Mouse (Mus musculus) CD4-positive helper T cell, adult 2 months (primary cell): ENCODE data around the gene 4930404N11Rik.

Source experiments
- DNase-seq: peaks from one replicate; pipeline ENCODE4 v3.0.0-alpha.2; 2012; ENCODE audit warnings: low read depth, missing footprints, low spot score

The 4930404N11Rik gene

DNA sequence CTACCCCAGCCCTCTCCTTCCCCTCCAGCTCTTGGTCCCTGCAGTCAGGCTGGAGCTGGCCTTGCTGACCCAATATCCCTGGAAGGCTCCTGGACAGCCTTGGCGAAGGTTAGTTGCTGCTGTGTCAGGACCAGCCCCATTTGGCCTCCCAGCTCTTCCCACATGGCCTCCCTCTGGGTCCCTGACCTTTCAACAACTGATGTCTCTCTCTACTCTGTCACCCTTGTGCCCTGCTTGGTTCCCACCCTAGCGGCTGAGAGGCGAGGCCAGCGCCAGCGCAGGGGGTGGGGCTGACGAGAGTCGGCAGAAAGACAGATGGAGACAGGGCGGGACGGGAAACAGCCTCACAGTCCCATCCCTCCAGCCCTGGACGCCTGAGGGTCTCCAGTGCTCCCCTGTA, 37.2 kb downstream of the 4930404N11Rik start, which contains the start of gene Tbxa2r:
Gene Tbxa2r, plus strand, starts transcription at position 346 of the 400 bp plus-strand sequence.
- peak; percentile 57 for DNase-seq

DNA sequence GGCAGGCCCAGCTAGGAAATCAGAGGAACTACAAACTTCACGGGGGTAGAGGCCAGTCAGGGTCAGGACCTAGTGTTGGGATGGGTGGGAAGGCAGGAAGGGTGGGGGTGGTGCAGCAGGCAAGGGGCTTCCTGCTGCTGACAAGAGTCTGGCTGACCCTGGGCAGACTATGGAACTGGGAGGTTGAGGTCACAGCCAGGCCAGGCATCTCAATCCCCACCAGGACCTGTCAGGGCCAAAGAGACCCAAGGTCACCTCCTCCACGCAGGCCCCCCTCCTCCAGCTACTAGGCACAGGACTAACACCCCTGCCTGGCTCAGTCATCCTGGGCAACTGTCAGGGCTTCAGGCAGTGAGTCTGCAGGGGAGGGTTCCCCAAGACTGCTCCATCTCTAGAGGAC, 37.7 kb downstream of the 4930404N11Rik start:
- DNase-seq: no peak

DNA sequence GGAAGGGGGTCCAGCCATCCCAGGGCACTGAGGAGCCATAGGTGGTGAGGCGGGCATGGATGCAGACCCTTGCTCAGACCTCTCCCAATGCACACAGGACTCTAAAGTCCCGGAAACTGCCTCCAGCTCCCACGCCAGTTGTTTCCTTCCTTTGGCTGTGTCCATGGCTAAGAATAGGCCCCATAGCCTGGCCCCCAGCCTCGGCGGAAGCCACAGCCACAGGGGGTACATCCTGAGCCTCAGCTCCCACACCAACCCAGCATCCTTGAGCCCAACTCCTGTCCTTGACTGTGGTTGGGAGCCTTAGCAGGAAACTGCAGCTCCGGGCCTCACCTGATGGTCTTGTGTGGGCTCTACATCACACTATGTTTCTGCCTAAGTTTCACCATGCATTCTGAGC, 38.8 kb downstream of the 4930404N11Rik start:
- no peak for DNase-seq

DNA sequence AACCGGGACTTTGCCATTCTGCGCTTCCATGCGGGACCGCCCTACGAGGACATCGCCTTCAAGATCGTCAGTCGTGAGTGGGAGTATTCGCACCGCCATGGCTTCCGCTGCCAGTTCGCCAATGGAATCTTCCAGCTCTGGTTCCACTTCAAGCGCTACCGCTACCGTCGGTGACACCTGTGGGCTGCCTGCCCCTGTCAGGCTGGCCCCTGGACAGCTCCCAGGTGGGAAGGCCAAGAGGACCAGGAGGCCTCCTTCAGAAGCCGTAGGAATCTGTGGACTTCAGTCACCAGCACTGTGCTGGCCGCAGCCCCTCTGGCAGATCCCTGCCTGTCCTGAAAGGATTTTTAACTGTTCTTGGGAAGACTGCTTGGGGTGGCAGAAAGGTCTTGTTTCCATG, 39.8 kb downstream of the 4930404N11Rik start:
- DNase-seq: no peak

DNA sequence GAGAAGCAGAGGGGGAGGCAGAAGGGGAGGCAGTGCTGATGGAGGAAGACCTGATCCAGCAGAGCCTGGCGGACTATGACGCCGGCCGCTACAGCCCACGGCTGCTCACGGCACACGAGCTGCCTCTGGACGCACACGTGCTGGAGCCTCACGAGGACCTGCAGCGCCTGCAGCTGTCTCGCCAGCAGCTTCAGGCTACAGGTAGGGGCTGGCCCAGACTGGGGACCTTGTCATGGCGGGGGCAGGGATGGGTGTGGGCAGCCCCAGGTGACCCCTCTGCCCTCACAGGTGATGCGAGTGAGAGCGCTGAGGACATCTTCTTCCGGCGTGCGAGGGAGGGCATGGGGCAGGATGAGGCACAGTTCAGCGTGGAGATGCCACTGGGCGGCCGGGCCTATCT, 40.4 kb downstream of the 4930404N11Rik start:
- no peak for DNase-seq

DNA sequence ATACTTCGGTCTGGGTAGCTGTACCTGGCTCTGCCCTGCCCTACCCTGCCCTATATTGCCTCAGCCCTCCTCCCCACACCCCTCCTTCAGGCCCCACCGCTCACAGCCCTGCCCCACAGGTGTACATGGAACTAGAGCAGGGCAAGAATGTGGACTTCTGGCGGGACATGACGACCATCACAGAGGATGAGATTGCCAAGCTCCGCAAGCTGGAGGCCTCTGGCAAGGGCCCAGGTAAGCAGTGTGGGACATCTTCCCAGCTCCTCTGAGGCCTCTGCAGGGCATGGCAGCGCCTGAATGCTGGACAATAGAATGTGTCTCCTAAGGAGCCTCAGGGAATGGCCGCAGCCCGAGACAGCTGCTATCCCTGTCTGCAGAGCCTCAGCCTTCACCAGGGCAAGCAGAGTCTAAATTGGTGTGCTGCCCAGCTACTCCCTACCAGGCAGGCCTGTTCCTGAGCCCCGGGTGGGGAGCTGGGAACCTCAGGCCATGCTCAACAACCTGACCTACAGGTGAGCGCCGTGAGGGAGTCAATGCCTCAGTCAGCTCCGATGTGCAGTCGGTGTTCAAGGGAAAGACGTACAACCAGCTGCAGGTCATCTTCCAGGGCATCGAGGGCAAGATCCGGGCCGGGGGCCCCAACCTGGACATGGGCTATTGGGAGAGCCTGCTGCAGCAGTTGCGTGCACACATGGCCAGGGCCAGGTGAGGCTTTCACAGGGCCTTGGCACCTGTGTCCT, 41.7 kb downstream of the 4930404N11Rik start:
- DNase-seq: no peak

DNA sequence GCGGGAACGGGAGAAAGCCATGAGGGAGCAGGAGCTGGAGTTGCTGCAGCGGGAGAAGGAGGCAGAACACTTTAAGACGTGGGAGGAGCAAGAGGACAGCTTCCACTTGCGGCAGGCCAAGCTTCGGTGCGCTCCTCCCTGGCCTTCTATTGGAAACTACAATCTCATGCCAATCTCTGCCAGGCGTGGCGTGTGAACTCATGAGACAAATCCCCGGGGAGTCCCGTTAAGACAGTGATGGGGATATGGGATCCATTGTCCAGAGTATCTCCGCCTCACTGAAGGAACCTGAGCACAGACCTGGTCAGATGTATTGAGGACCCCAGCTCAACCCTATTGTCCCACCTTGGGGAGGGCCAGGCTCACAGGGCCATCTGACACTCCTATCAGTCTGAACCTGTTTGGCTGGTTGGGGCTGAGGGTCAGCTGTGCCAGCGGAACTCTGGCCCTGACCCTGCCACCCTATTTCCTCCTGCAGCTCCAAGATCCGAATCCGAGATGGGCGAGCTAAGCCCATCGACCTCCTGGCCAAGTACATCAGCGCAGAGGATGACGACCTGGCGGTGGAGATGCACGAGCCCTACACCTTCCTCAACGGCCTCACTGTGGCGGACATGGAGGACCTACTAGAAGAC, 42.4 kb downstream of the 4930404N11Rik start:
- no peak for DNase-seq

GRCm38 (mm10) chr10:81322444-81322843, 43.2 kb downstream of the 4930404N11Rik start:
- DNase-seq: no peak

DNA sequence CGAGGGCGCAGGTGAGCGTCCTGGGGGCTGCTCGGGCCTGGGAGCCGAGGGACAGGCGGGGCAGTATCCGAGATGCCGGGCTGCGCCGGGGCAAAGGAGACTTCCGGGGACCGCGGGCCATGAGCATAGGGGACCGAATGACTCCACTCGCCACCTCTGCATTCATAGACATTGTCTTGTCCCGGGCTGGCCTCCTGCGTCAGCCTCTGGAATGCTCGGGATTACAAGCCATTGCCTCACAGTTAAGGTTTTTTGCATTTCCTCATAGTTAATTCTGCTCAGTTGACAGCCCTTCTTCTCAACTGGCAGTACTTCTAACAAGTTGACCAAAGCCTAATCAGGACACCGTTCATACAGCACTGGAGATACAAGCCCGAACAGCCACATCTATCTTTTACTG, 44.2 kb downstream of the 4930404N11Rik start:
- no peak for DNase-seq

DNA sequence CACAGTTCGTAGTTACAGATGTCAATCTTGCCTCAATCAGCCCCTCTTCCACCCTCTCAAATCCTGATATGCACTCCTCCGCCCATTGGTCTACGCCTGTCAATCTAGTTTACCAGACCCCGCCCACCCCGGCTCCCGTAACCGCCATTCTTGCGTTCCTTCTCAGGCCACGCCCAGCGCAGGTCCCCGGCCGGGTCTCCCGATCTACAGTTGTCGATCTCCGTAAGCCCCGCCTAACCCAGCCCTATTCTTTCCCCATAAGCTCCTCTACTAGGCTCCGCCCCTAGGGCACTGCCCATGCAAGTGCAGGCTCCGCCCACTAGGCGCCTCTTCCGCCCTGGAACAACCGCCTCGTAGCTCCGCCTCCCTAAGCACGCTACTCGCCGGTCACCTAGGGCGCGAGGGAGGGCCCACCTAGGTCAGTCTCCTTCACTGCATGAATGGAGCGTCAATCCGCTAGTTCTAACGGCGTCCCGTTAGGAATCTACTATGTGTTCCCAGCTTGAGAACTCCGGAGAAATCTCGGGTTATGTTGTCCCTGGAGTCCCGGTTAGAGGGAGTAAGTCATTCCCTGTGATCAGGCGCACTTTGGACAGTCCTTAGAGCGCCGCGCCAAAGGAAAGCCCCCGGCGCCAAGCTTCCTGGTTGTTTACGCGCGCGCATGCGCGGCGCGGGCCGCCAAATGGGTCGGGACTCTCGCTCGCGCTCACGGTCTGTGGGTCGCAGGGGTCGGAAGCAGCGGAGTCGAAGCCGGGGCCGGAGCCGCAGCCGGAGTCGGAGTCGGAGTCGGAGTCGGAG, 44.9 kb downstream of the 4930404N11Rik start, which contains the start of gene Cactin:
Gene Cactin, plus strand, starts transcription at position 554 of the 798 bp plus-strand sequence.
- DNase-seq: peak; percentile 100

- no peak for DNase-seq
Observed at GRCm38 (mm10) chr10:81319741-81320549, 45.7 kb downstream of the 4930404N11Rik start.

- no peak for DNase-seq
Observed at GRCm38 (mm10) chr10:81319330-81319699, 46.3 kb downstream of the 4930404N11Rik start.

DNA sequence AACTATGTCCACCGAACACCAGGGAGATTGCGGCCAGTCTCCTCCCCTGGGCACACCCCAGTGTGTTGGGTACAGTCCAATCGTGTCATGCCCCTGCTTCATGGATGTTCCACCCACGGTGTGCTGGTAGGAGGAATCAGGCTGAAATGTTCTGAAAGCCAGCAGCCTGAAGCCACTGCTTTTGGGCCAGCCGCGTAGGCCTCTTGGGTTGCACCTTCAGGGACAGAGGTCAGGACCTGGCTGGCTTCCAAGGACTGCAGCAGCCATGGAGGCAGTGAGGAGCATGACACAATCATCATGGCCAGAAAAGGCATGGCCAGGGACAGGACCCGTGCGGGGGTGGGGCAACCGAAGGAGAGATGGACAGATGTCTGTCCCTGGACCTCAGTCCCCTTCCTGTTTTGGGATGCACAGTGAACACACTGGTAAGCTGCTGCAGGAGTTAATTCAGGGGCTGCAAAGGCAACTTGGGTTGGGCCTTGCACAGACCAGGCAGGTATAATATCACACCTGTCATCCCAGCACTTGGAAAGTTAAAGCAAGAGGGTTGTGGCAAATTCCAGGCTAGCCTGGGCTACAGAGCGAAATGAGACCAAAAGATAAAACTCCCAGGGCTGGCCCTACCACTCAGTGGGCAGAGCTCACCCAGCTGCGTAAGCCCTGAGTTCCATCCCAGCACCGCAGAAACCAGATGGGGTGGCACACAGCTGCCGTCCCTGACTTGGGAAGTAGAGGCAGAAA, 46.9 kb downstream of the 4930404N11Rik start:
- no peak for DNase-seq

- no peak for DNase-seq
Observed at GRCm38 (mm10) chr10:81317273-81317672, 48.3 kb downstream of the 4930404N11Rik start.

DNA sequence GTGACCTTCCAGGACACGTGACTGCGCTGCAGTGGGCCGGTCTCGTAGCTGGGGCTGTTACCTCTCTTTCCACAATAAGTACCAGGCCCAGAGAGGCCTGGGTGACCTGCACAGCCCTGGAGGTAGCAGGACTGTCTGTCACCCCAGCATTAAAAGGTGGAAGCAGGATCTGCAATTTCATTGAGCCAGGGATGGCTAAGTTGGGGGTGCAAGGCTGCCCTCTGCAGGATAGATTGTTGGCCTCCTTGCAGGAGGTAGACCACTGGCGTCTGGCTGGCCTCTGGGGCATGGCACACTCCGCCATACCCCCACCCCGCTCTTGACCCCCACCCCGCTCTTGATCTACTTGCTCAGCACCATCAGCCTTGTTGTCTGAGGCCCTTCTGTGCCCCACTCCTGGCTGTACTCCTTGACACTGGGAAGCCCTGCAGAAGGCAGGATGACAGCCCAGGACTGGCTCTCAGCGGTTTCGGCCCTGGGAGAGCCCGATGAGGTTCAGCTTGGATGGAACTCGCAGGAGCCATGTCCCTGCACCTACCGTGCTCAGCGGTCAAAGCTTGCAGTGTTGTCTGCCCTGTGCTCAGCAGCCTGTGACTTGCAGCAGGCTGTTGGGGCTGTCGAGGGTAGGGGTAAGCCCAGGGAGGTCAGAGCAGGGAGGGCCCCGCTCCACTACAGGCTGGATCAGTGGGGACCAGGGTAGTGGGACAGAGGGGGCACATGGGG, 49.1 kb downstream of the 4930404N11Rik start:
- no peak for DNase-seq

GRCm38 (mm10) chr10:81315587-81315986, 50.0 kb downstream of the 4930404N11Rik start:
- DNase-seq: no peak

- DNase-seq: no peak
Observed at GRCm38 (mm10) chr10:81314201-81314600, 51.4 kb downstream of the 4930404N11Rik start.

- DNase-seq: no peak
Observed at GRCm38 (mm10) chr10:81313581-81313980, 52.0 kb downstream of the 4930404N11Rik start.
